Mouse (Mus musculus) urinary bladder, postnatal 36 days (tissue): ENCODE data around the gene Gpr1.

ENCODE experiments used
- DNase-seq, 2 experiments: peaks; one replicate each; pipeline ENCODE4 v3.0.0; 2022; ENCODE audit warnings: low spot score in 2 of 2, mixed read lengths in 1 of 2

Gene Gpr1

GRCm38 (mm10) chr1:63214271-63214558 lies at the start of gene Gpr1:
TSS of gene Gpr1 (minus strand) at chr1:63214543.
- DNase-seq: no peak

GRCm38 (mm10) chr1:63263671-63264070 lies 49.3 kb upstream of the Gpr1 start:
- no peak for DNase-seq

GRCm38 (mm10) chr1:63261041-63261590 lies 46.8 kb upstream of the Gpr1 start:
- no peak for DNase-seq

GRCm38 (mm10) chr1:63260742-63261033 lies 46.3 kb upstream of the Gpr1 start:
- DNase-seq: no peak

GRCm38 (mm10) chr1:63259916-63260741 lies 45.8 kb upstream of the Gpr1 start:
- DNase-seq: no peak

GRCm38 (mm10) chr1:63259271-63259830 lies 45.0 kb upstream of the Gpr1 start:
- no peak for DNase-seq

GRCm38 (mm10) chr1:63258501-63258900 lies 44.2 kb upstream of the Gpr1 start:
- DNase-seq: no peak

- DNase-seq: no peak
These were observed 41.7 kb upstream of the Gpr1 start for GRCm38 (mm10) chr1:63256083-63256482.

- DNase-seq: no peak
These were observed 40.8 kb upstream of the Gpr1 start for GRCm38 (mm10) chr1:63255101-63255500.

GRCm38 (mm10) chr1:63253291-63253690 lies 38.9 kb upstream of the Gpr1 start:
- DNase-seq: no peak

GRCm38 (mm10) chr1:63252351-63253209 lies 38.2 kb upstream of the Gpr1 start:
- DNase-seq: no peak

GRCm38 (mm10) chr1:63249261-63249660 lies 34.9 kb upstream of the Gpr1 start:
- DNase-seq: no peak

- DNase-seq: no peak
These were observed 34.1 kb upstream of the Gpr1 start for GRCm38 (mm10) chr1:63248360-63248851.

- no peak for DNase-seq
These were observed 33.6 kb upstream of the Gpr1 start for GRCm38 (mm10) chr1:63247831-63248359.

- no peak for DNase-seq
These were observed 32.6 kb upstream of the Gpr1 start for GRCm38 (mm10) chr1:63246862-63247521.

GRCm38 (mm10) chr1:63243854-63244253 lies 29.5 kb upstream of the Gpr1 start:
- no peak for DNase-seq

GRCm38 (mm10) chr1:63239751-63240150 lies 25.4 kb upstream of the Gpr1 start:
- DNase-seq: no peak

- DNase-seq: no peak
These were observed 25.0 kb upstream of the Gpr1 start for GRCm38 (mm10) chr1:63239305-63239704.

- no peak for DNase-seq
These were observed 23.0 kb upstream of the Gpr1 start for GRCm38 (mm10) chr1:63237371-63237770.

- DNase-seq: no peak
These were observed 12.9 kb upstream of the Gpr1 start for GRCm38 (mm10) chr1:63227241-63227640.

GRCm38 (mm10) chr1:63225890-63226289 lies 11.5 kb upstream of the Gpr1 start:
- DNase-seq: no peak

- no peak for DNase-seq
These were observed 10.7 kb upstream of the Gpr1 start for GRCm38 (mm10) chr1:63225009-63225408.
